Mouse (Mus musculus): ENCODE measurements around the gene Tstd1. TPM values are rescaled to one million over a fixed set of nuclear protein-coding genes. Genes with fewer than 3 reads are reported as not detected.

Gene Tstd1
- 3.6 TPM for polyA plus RNA-seq (2017; shearing (Covaris generic))

GRCm38 (mm10) chr1:171418660-171419059, at the start of gene Tstd1:
TSS of gene Tstd1 (plus strand) at chr1:171418872.

GRCm38 (mm10) chr1:171369845-171370556, 48.7 kb upstream of the Tstd1 start, which contains the start of gene Nectin4:
TSS of gene Nectin4 (plus strand) at chr1:171370099.

GRCm38 (mm10) chr1:171388376-171389102, 30.1 kb upstream of the Tstd1 start, which contains the start of gene Arhgap30:
TSS of gene Arhgap30 (plus strand) at chr1:171388954.

GRCm38 (mm10) chr1:171410947-171411484, 7.7 kb upstream of the Tstd1 start, which contains the start of gene Usf1:
TSS of gene Usf1 (plus strand) at chr1:171411313.

GRCm38 (mm10) chr1:171437264-171438013, 18.8 kb downstream of the Tstd1 start, which contains the start of gene F11r:
TSS of gene F11r (plus strand) at chr1:171437535.

Other genes with a start within 250 kb of the Tstd1 start
- gene Pcp4l1, start 222.6 kb upstream of the Tstd1 start, polyA plus RNA-seq (2017; shearing (Covaris generic)), result not detected
- 0.37 TPM for gene Nr1i3, start 204.9 kb upstream of the Tstd1 start, polyA plus RNA-seq (2017; shearing (Covaris generic))
- 17.5 TPM for gene Tomm40l, start 196.4 kb upstream of the Tstd1 start, polyA plus RNA-seq (2017; shearing (Covaris generic))
- not detected for gene Apoa2, start 193.8 kb upstream of the Tstd1 start, polyA plus RNA-seq (2017; shearing (Covaris generic))
- not detected for gene Fcer1g, start 184.5 kb upstream of the Tstd1 start, polyA plus RNA-seq (2017; shearing (Covaris generic))
- 0.12 TPM for gene Adamts4, start 168.5 kb upstream of the Tstd1 start, polyA plus RNA-seq (2017; shearing (Covaris generic))
- 124 TPM for gene Ndufs2, start 167.5 kb upstream of the Tstd1 start, polyA plus RNA-seq (2017; shearing (Covaris generic))
- gene B4galt3, start 148.5 kb upstream of the Tstd1 start, polyA plus RNA-seq (2017; shearing (Covaris generic)), result 51.8 TPM
- gene Ppox, start 137.7 kb upstream of the Tstd1 start, polyA plus RNA-seq (2017; shearing (Covaris generic)), result 62.3 TPM
- 57.4 TPM for gene Usp21, start 130.9 kb upstream of the Tstd1 start, polyA plus RNA-seq (2017; shearing (Covaris generic))
- 50.7 TPM for gene Ufc1, start 123.8 kb upstream of the Tstd1 start, polyA plus RNA-seq (2017; shearing (Covaris generic))
- 32.6 TPM for gene Dedd, start 89.7 kb upstream of the Tstd1 start, polyA plus RNA-seq (2017; shearing (Covaris generic))
- 39.4 TPM for gene Nit1, start 73.2 kb upstream of the Tstd1 start, polyA plus RNA-seq (2017; shearing (Covaris generic))
- 112 TPM for gene Pfdn2, start 73.2 kb upstream of the Tstd1 start, polyA plus RNA-seq (2017; shearing (Covaris generic))
- not detected for gene Klhdc9, start 58.1 kb upstream of the Tstd1 start, polyA plus RNA-seq (2017; shearing (Covaris generic))
- gene Nectin4, start 48.8 kb upstream of the Tstd1 start, polyA plus RNA-seq (2017; shearing (Covaris generic)), result 0.10 TPM
- 159 TPM for gene Arhgap30, start 29.9 kb upstream of the Tstd1 start, polyA plus RNA-seq (2017; shearing (Covaris generic))
- 73.6 TPM for gene Usf1, start 7.6 kb upstream of the Tstd1 start, polyA plus RNA-seq (2017; shearing (Covaris generic))
- 0.19 TPM for gene F11r, start 18.7 kb downstream of the Tstd1 start, polyA plus RNA-seq (2017; shearing (Covaris generic))
- 7.3 TPM for gene Alyref2, start 84.6 kb downstream of the Tstd1 start, polyA plus RNA-seq (2017; shearing (Covaris generic))
- gene Itln1, start 116.4 kb downstream of the Tstd1 start, polyA plus RNA-seq (2017; shearing (Covaris generic)), result not detected
- not detected for gene Cd244a, start 140.3 kb downstream of the Tstd1 start, polyA plus RNA-seq (2017; shearing (Covaris generic))
- gene Ly9, start 188.5 kb downstream of the Tstd1 start, polyA plus RNA-seq (2017; shearing (Covaris generic)), result 92.0 TPM
- 0.78 TPM for gene Slamf7, start 234.2 kb downstream of the Tstd1 start, polyA plus RNA-seq (2017; shearing (Covaris generic))